Mouse (Mus musculus) kidney, adult 11 months (tissue): ENCODE results near the gene Pga5.

ENCODE experiments used
- DNase-seq: peaks from one replicate; pipeline ENCODE4 v3.0.0; 2022

Gene Pga5

GRCm38 (mm10) chr19:10677915-10678771 lies at the start of gene Pga5:
Gene Pga5, minus strand, starts transcription at chr19:10678071.
- peak; percentile 68 for DNase-seq

- no peak for DNase-seq
Observed at GRCm38 (mm10) chr19:10724629-10725363, 46.9 kb upstream of the Pga5 start.

GRCm38 (mm10) chr19:10723649-10724048 lies 45.8 kb upstream of the Pga5 start:
- DNase-seq, result no peak

GRCm38 (mm10) chr19:10723084-10723483 lies 45.2 kb upstream of the Pga5 start:
- DNase-seq, result no peak

- DNase-seq, result no peak
Observed at GRCm38 (mm10) chr19:10721064-10721463, 43.2 kb upstream of the Pga5 start.

- DNase-seq, result no peak
Observed at GRCm38 (mm10) chr19:10720524-10720923, 42.7 kb upstream of the Pga5 start.

- DNase-seq, result no peak
Observed at GRCm38 (mm10) chr19:10719751-10720150, 41.9 kb upstream of the Pga5 start.

GRCm38 (mm10) chr19:10718251-10718775 lies 40.4 kb upstream of the Pga5 start:
- no peak for DNase-seq

GRCm38 (mm10) chr19:10715476-10715875 lies 37.6 kb upstream of the Pga5 start:
- DNase-seq, result no peak

- no peak for DNase-seq
Observed at GRCm38 (mm10) chr19:10714682-10715475, 37.0 kb upstream of the Pga5 start.

GRCm38 (mm10) chr19:10714168-10714567 lies 36.3 kb upstream of the Pga5 start:
- DNase-seq, result no peak

GRCm38 (mm10) chr19:10713551-10713950 lies 35.7 kb upstream of the Pga5 start:
- DNase-seq, result no peak

- DNase-seq, result no peak
Observed at GRCm38 (mm10) chr19:10712646-10713045, 34.8 kb upstream of the Pga5 start.

GRCm38 (mm10) chr19:10712194-10712593 lies 34.3 kb upstream of the Pga5 start:
- DNase-seq, result no peak

GRCm38 (mm10) chr19:10710751-10711150 lies 32.9 kb upstream of the Pga5 start:
- DNase-seq, result no peak

GRCm38 (mm10) chr19:10710088-10710511 lies 32.2 kb upstream of the Pga5 start:
- DNase-seq, result peak; percentile 74

- DNase-seq, result peak; percentile 95
Observed at GRCm38 (mm10) chr19:10709360-10710087, 31.7 kb upstream of the Pga5 start.

- no peak for DNase-seq
Observed at GRCm38 (mm10) chr19:10708900-10709299, 31.0 kb upstream of the Pga5 start.

GRCm38 (mm10) chr19:10707881-10708280 lies 30.0 kb upstream of the Pga5 start:
- no peak for DNase-seq

- DNase-seq, result no peak
Observed at GRCm38 (mm10) chr19:10707087-10707875, 29.4 kb upstream of the Pga5 start.

GRCm38 (mm10) chr19:10703470-10703869 lies 25.6 kb upstream of the Pga5 start:
- no peak for DNase-seq
